Mouse (Mus musculus) ovary, postnatal 10 days (tissue): ENCODE data around the gene Phactr1.

Experiments used
- DNase-seq: peaks from one replicate; pipeline ENCODE4 v3.0.0; 2022; ENCODE audit warnings: low spot score

The Phactr1 gene

GRCm38 (mm10) chr13:42759170-42759569 lies 78.7 kb downstream of the Phactr1 start:
- DNase-seq: no peak

GRCm38 (mm10) chr13:42760907-42761544 lies 80.6 kb downstream of the Phactr1 start:
- DNase-seq: no peak

- DNase-seq: no peak
Observed at GRCm38 (mm10) chr13:42772314-42772713, 91.9 kb downstream of the Phactr1 start.

GRCm38 (mm10) chr13:42774040-42774439 lies 93.6 kb downstream of the Phactr1 start:
- DNase-seq: no peak

- no peak for DNase-seq
Observed at GRCm38 (mm10) chr13:42782151-42782550, 101.7 kb downstream of the Phactr1 start.

- DNase-seq: no peak
Observed at GRCm38 (mm10) chr13:42789221-42789620, 108.8 kb downstream of the Phactr1 start.

GRCm38 (mm10) chr13:42792279-42792678 lies 111.9 kb downstream of the Phactr1 start:
- DNase-seq: no peak

- no peak for DNase-seq
Observed at GRCm38 (mm10) chr13:42800523-42800922, 120.1 kb downstream of the Phactr1 start.

GRCm38 (mm10) chr13:42804314-42804713 lies 123.9 kb downstream of the Phactr1 start:
- no peak for DNase-seq

- no peak for DNase-seq
Observed at GRCm38 (mm10) chr13:42812762-42813161, 132.3 kb downstream of the Phactr1 start.

- peak; percentile 39 for DNase-seq
Observed at GRCm38 (mm10) chr13:42818378-42818777, 138.0 kb downstream of the Phactr1 start.

- no peak for DNase-seq
Observed at GRCm38 (mm10) chr13:42820513-42820912, 140.1 kb downstream of the Phactr1 start.

- DNase-seq: peak; percentile 13
Observed at GRCm38 (mm10) chr13:42821426-42822106, 141.1 kb downstream of the Phactr1 start.

- DNase-seq: peak; percentile 95
Observed at GRCm38 (mm10) chr13:42822545-42822944, 142.1 kb downstream of the Phactr1 start.

- DNase-seq: no peak
Observed at GRCm38 (mm10) chr13:42823875-42824274, 143.5 kb downstream of the Phactr1 start.

GRCm38 (mm10) chr13:42826602-42827001 lies 146.2 kb downstream of the Phactr1 start:
- DNase-seq: no peak

GRCm38 (mm10) chr13:42828978-42829377 lies 148.6 kb downstream of the Phactr1 start:
- no peak for DNase-seq

GRCm38 (mm10) chr13:42835441-42835840 lies 155.0 kb downstream of the Phactr1 start:
- no peak for DNase-seq

- no peak for DNase-seq
Observed at GRCm38 (mm10) chr13:42839358-42839757, 158.9 kb downstream of the Phactr1 start.

GRCm38 (mm10) chr13:42852086-42852485 lies 171.7 kb downstream of the Phactr1 start:
- DNase-seq: no peak

- no peak for DNase-seq
Observed at GRCm38 (mm10) chr13:42853900-42854595, 173.6 kb downstream of the Phactr1 start.

- peak; percentile 45 for DNase-seq
Observed at GRCm38 (mm10) chr13:42866162-42866941, 185.9 kb downstream of the Phactr1 start.
